Mouse (Mus musculus) kidney, postnatal 0 days (tissue): Measurements from ENCODE around the gene Abhd18. TPM values are rescaled to one million over a fixed set of nuclear protein-coding genes. Genes with fewer than 3 reads are reported as not detected.

Experiments
- ATAC-seq: fragments of 200-750 bp; cut with Nextera tagmentation; replicated peaks from 2 replicates; pipeline ENCODE4 v1.8.0; 2017; ENCODE audit warnings: low read depth, moderate number of reproducible peaks, moderate TSS enrichment, moderate library complexity; ENCODE audit not compliant: low FRiP score
- DNase-seq: peaks from one replicate; pipeline ENCODE4 v3.0.0-alpha.2; 2016; ENCODE audit warnings: low spot score
- H3K27ac ChIP-seq: fragments of 300-500 bp; sonication (generic); 2 replicates; pipeline ENCODE4 v1.5.1; 2014; ENCODE audit warnings: mild to moderate bottlenecking
- H3K27me3 ChIP-seq: fragments of 300-500 bp; sonication (generic); 2 replicates; pipeline ENCODE4 v1.6.1; 2014; ENCODE audit warnings: low read length, mixed read lengths; ENCODE audit not compliant: insufficient read depth
- H3K36me3 ChIP-seq: fragments of 300-500 bp; sonication (generic); 2 replicates; pipeline ENCODE4 v1.6.1; 2014; ENCODE audit warnings: low read length, mixed read lengths; ENCODE audit not compliant: insufficient read depth
- H3K4me1 ChIP-seq: fragments of 300-500 bp; sonication (generic); replicated peaks from 2 replicates; pipeline ENCODE4 v1.6.1; 2014; ENCODE audit warnings: antibody characterized with exemption, low read length, mixed read lengths; ENCODE audit not compliant: insufficient read depth
- H3K4me2 ChIP-seq: fragments of 300-500 bp; sonication (generic); 2 replicates; pipeline ENCODE4 v1.6.1; 2014; ENCODE audit warnings: mild to moderate bottlenecking, low read length, moderate library complexity, mixed read lengths
- H3K4me3 ChIP-seq: fragments of 300-500 bp; sonication (generic); replicated peaks from 2 replicates; pipeline ENCODE4 v1.5.1; 2014; ENCODE audit warnings: low read depth, low read length
- H3K9ac ChIP-seq: fragments of 300-500 bp; sonication (generic); 2 replicates; pipeline ENCODE4 v1.6.1; 2014; ENCODE audit warnings: low read depth, low read length
- H3K9me3 ChIP-seq: fragments of 300-500 bp; sonication (generic); replicated peaks from 2 replicates; pipeline ENCODE4 v1.6.1; 2016; ENCODE audit warnings: low read length, inconsistent platforms, mixed read lengths
- CTCF ChIP-seq: IDR thresholded peaks from 2 replicates; pipeline ENCODE4 v1.5.1; 2016; ENCODE audit warnings: antibody characterized with exemption, low read depth, mild to moderate bottlenecking, moderate library complexity
- WGBS: fragments of 180-500 bp; shearing (Covaris S2); extraction: QIAGEN DNeasy Blood & Tissue Kit; methylation state at CpG from one replicate; pipeline ENCODE4 v1.1.7; 2014; 5-methylcytosine and 5-hydroxymethylcytosine counted together
- polyA plus RNA-seq: library from polyadenylated mRNA; unstranded; fragments of >200 nt; fragmentation: Nextera tagmentation; extraction: Ambion mirVana; gene quantifications from 2 replicates; pipeline ENCODE4 v1.2.1, GENCODE M21; 2015

Gene Abhd18
- polyA plus RNA-seq, 1 experiment from 2014 or later, result 7.1 TPM

DNA sequence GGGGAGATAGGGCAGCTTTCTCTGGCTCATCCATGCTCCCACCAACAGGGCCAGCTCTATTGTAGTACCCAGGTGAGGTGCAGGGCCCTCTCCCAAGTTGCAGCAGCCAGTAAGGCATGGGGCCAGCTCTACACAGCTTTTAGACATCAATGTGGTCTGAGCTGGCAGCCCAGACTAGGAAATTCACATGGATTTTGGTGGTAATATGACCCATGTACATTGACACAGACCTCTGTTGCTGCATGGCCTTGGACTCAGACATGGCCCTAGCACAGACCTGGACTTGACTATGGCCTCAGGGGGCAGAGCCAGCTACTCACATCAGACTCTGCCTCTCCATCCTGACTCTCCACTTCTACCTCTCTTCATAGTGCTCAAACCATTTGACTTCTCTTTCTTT, 112.1 kb downstream of the Abhd18 start:
- no peak for TF ChIP-seq CTCF
- Histone ChIP-seq H3K4me1 (no peaks in the 10 kb centered on the region), H3K9me3 (no peaks in the 10 kb centered on the region), H3K36me3 (no peaks in the 10 kb centered on the region), H3K4me2 (no peak overlapping the region), H3K27ac (no peak overlapping the region), H3K27me3 (no peaks in the 10 kb centered on the region), H3K4me3 (no peak overlapping the region), H3K9ac (no peak overlapping the region)
- DNase-seq (no peak), ATAC-seq (no peak)

- H3K4me2 ChIP-seq, result no peak overlapping the region
- no peaks in the 10 kb centered on the region for H3K36me3 ChIP-seq
- H3K27ac ChIP-seq, result no peak overlapping the region
- DNase-seq (no peak), ATAC-seq (no peak)
- no peaks in the 10 kb centered on the region for H3K4me1 ChIP-seq
- H3K9ac ChIP-seq, result no peak overlapping the region
- no peaks in the 10 kb centered on the region for H3K9me3 ChIP-seq
- no peak for TF ChIP-seq CTCF
- no peak overlapping the region for H3K4me3 ChIP-seq
- H3K27me3 ChIP-seq, result no peaks in the 10 kb centered on the region
Measured at GRCm38 (mm10) chr3:40980758-40981157, 134.0 kb downstream of the Abhd18 start.

GRCm38 (mm10) chr3:40987539-40987938, 140.8 kb downstream of the Abhd18 start:
- Histone ChIP-seq H3K4me1 (no peaks in the 10 kb centered on the region), H3K36me3 (no peaks in the 10 kb centered on the region), H3K4me2 (no peak overlapping the region), H3K27me3 (no peaks in the 10 kb centered on the region), H3K4me3 (no peak overlapping the region), H3K9ac (no peak overlapping the region), H3K27ac (no peak overlapping the region), H3K9me3 (no peaks in the 10 kb centered on the region)
- TF ChIP-seq CTCF, result no peak
- no peak for ATAC-seq
- no peak for DNase-seq
- 79% methylated on average over 5 of the region's 5 CpGs for WGBS

Other genes starting within 250 kb of the Abhd18 start
- 0.10 and 0.11 TPM in 2 replicates for gene Slc25a31, start 138.1 kb upstream of the Abhd18 start, polyA plus RNA-seq
- 9.9 and 10.3 TPM in 2 replicates for gene Hspa4l, start 102.5 kb upstream of the Abhd18 start, polyA plus RNA-seq
- gene Plk4, start 47.0 kb upstream of the Abhd18 start, polyA plus RNA-seq, result 24.7 and 29.7 TPM in 2 replicates
- gene Mfsd8, start 84 bp upstream of the Abhd18 start, polyA plus RNA-seq, result 7.2 and 7.6 TPM in 2 replicates
- gene 1700034I23Rik, start 55.6 kb downstream of the Abhd18 start, polyA plus RNA-seq, result 0.09 TPM in 1 of 2 replicates, not detected in the other
- 25.6 and 26.3 TPM in 2 replicates for gene Larp1b, start 102.9 kb downstream of the Abhd18 start, polyA plus RNA-seq
- 35.8 and 36.0 TPM in 2 replicates for gene Pgrmc2, start 236.1 kb downstream of the Abhd18 start, polyA plus RNA-seq